Mouse (Mus musculus) urinary bladder, postnatal 10 days (tissue): Measurements from ENCODE around the gene Myo6.

ENCODE experiments used
- DNase-seq: peaks from one replicate; pipeline ENCODE4 v3.0.0; 2022; ENCODE audit warnings: low spot score

Gene Myo6

DNA sequence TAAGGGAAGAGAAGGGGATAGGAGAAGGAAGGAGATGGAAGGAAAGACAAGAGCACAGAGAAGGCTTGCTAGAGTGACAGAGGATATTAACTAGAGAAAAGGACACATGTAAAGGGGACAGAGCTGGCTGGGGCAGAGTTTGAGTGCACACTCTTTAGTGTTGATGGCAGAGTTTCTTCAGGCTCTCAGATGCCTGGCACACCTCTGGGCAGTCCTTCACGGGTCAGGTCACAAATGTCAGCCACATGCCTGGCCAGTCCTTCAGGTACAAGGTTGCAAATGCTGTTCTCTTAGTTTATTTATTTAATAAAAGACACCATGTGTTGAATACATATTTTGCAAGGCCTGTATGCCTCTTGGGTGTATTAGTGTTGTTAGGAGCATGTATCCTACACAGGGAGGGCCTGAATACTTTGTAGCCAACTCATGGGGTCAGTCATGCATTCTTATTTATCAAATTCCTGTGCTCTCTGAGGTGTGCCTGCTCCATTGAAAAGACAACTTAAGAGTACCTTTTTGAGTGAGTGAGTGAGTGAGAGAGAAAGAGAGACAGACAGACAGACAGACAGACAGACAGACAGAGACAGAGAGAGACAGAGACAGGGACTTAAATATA, 72.5 kb downstream of the Myo6 start:
- no peak for DNase-seq

- DNase-seq: no peak
These were observed 76.9 kb downstream of the Myo6 start for GRCm38 (mm10) chr9:80241719-80242118.

DNA sequence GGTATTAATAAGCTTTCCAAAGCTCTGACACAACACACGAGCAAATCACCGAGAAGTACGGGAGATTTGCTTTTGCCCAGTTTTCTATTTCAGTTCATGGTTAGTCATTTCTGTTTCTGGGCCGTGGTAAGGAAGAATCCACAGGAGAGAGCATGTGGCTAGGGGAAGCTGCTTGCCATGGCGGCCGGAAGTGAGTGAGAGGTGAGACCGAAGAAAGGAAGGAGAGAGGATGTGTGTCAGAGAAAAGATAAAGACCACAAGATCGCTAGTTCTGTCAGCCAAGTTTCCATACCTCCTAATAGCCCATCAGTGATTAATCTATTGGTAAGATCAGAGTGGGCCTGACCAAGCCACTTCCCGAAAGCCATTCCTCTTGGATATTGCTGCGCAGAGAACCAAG, 87.3 kb downstream of the Myo6 start:
- DNase-seq: no peak

- DNase-seq: no peak
These were observed 88.4 kb downstream of the Myo6 start for GRCm38 (mm10) chr9:80253241-80253640.

DNA sequence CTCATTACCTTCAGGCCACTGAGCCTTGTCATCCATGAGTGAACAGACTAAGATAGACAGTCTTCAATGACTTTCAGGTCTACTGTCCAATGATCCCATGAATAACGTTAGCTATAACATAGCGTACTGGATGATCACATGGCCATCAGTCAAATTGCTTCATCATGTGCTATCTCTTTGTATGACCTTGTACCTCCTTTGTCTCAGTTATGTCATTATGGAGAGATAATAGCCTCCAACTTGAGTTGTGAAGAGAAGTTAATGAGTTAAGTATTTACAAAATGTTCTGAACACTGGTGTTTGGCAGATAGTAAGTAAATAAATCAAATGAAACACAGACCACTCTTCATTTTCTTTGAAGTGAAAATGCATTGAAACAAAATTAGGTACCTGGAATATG, 91.7 kb downstream of the Myo6 start:
- no peak for DNase-seq

DNA sequence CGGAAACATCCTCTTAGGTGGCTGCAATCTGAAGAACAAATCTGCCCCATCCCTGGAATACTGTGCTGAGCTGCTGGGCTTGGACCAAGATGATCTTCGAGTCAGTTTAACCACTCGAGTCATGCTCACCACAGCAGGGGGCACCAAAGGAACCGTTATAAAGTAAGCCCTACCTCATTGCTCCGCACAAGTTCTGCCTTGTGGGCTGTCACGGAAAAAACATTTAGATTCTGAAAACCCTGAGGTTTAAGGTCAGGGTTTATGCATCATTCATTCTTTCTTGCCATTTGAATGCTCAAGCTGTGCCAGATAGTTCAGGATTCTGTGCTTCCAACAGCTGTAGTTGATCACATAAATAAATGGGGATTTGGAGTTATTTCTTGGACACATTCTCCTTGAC, 93.6 kb downstream of the Myo6 start:
- DNase-seq: no peak

DNA sequence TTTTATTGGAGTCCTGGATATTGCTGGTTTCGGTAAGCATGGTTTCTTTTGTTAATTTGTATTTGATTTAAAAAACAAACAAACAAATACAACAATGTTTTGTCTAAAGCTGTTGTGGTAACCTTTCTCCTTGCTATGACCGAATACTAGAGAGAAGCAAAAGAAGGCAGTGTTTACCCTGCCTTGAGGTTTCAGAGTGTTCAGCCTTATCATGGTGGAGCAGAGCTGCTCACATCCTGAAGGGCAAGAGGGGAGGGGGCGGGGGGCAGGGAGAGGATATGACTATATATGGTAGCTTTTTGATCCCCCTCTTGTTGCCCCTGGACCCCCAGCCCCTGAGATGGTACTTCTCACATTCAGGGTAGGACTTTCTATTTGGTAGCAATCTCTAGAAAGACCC, 96.1 kb downstream of the Myo6 start:
- no peak for DNase-seq

GRCm38 (mm10) chr9:80262367-80263026, 97.7 kb downstream of the Myo6 start:
- no peak for DNase-seq

- DNase-seq: no peak
These were observed 101.3 kb downstream of the Myo6 start for GRCm38 (mm10) chr9:80266086-80266485.

- no peak for DNase-seq
These were observed 101.7 kb downstream of the Myo6 start for GRCm38 (mm10) chr9:80266507-80266906.

GRCm38 (mm10) chr9:80269596-80269995, 104.8 kb downstream of the Myo6 start:
- DNase-seq: no peak

- DNase-seq: no peak
These were observed 108.1 kb downstream of the Myo6 start for GRCm38 (mm10) chr9:80272951-80273350.

DNA sequence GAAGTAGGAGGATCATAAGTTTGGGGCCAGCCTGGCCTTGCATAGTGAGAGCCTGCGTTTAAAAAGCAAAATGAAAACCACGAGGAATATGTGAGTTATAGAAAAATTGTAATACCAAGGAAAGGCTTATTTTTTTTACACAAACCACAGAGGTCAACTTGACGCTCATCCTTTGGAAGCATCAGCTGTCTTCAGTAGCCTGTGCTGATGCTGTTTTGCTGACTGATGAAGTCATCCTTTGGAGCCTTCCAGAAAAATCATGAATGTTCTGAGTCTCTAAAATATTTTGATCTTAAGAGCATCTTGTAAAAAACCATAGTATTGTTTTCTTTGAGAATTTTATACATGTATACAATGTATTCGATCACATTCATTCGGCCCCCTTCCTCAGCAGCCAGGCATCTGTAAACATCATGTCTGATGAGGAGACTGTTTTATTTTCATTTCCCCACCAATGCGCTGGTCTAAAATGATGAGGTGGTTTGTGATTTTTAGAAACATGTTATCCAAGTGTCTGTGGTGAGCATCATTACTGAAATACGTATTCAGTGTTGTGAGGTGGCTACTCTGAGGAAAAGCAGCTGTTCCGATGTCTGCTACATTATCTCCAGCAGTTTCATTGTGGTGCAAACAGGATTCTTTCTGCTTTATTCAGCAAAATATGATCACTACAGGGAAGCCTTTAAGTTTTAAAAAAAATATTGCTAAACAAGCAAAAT, 110.4 kb downstream of the Myo6 start:
- no peak for DNase-seq

- no peak for DNase-seq
These were observed 110.9 kb downstream of the Myo6 start for GRCm38 (mm10) chr9:80275772-80276134.

GRCm38 (mm10) chr9:80277157-80277556, 112.3 kb downstream of the Myo6 start:
- no peak for DNase-seq

- no peak for DNase-seq
These were observed 112.9 kb downstream of the Myo6 start for GRCm38 (mm10) chr9:80277770-80278169.

DNA sequence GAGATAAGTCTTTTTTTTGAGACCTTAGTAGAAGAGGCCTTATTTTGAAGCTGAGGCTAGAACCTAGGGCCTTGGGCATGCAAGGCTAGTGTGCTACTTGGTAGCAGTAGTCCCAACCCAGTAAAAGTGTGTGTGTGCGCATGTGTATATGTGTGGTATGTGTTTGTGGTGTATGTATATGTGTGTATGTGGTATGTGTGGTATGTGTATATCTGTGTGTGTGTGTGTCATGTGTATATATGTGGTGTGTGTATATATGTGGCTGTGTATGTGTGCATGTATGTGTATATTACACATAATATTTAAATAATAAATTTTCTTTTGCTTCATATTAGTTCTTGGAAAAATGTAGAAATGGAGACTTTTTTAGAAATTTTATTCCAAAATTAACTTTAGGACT, 115.9 kb downstream of the Myo6 start:
- DNase-seq: no peak

DNA sequence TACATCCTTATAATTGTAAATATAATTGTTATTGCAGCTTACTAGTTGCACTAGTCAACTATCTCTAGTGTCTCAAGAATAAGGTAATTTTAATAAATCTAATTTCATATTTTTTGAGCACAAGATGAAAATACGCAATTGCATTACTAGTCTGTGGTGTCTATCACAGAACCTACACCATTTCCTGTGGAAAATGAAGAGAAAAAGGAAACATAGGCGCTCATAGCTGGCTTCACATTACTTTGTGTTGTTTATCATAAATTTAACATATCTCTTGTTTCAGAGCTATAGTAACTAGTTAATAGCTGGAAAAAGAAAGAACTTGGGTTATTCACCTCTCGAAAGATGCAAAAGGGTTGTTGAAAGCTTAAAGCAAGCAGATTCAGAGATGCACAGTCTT, 117.6 kb downstream of the Myo6 start:
- no peak for DNase-seq

GRCm38 (mm10) chr9:80284539-80285174, 119.8 kb downstream of the Myo6 start:
- no peak for DNase-seq

- no peak for DNase-seq
These were observed 122.0 kb downstream of the Myo6 start for GRCm38 (mm10) chr9:80286845-80287244.

GRCm38 (mm10) chr9:80293056-80293584, 128.3 kb downstream of the Myo6 start:
- no peak for DNase-seq

DNA sequence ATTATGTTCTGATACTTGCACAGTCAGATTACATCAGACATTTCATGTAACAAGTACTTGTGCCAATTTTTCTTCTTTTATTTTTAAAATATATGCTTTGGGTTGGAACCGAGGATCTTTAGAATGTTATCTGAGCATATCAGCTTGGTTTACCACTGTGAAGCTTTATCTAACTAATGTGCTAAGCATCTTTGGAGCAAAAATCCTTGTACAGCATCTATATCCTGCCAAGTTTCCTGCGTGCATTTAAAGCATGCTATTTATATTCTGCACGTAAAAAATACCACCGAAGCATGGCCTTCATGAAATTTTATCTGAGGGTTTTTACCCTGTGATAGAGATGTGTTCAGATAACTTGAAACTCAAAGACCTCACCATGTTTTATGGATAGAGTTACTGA, 131.3 kb downstream of the Myo6 start:
- no peak for DNase-seq

DNA sequence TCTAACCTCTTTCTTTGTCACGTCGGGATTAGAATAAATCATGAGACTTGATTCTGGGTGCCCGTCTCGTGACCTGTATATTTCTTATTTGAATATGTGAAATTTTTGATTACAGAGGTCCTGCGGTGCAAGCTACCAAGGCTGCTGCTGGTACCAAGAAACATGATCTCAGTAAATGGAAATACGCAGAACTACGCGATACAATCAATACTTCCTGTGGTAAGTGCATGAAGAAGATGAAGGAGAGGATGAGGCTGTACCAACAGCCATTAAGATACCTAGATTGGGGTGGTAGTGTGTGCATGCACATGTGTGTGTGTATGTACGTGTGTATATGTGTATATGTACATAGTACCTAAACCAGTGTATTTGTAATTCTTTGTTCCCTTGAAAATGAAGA, 134.2 kb downstream of the Myo6 start:
- no peak for DNase-seq
